Mouse (Mus musculus) MEL (cell line): Measurements from ENCODE around the gene Lbx2.

ENCODE experiments used
- CTCF ChIP-seq, 3 experiments: IDR thresholded peaks in 2 of 3; conservative IDR thresholded peaks in 1 of 3; 2 replicates each; pipeline ENCODE4 v1.5.1; 2011 to 2012; ENCODE audit warnings: low read length in 3 of 3, low read depth in 2 of 3, mild to moderate bottlenecking in 2 of 3, improper control_type of control experiment in 1 of 3, inconsistent platforms in 1 of 3, mixed read lengths in 1 of 3, moderate library complexity in 1 of 3; ENCODE audit not compliant: control insufficient read depth in 1 of 3, insufficient read depth in 1 of 3, poor library complexity in 1 of 3, severe bottlenecking in 1 of 3
- ELF1 ChIP-seq: IDR thresholded peaks from 2 replicates; pipeline ENCODE4 v1.6.1; 2014; ENCODE audit warnings: low read depth, mild to moderate bottlenecking, inconsistent platforms, low read length, improper control_type of control experiment, moderate library complexity
- EP300 ChIP-seq, 2 experiments: IDR thresholded peaks; 2 replicates each; pipeline ENCODE4 v1.6.1; 2011; ENCODE audit warnings: improper control_type of control experiment in 2 of 2, low read length in 2 of 2, low read depth in 1 of 2, mild to moderate bottlenecking in 1 of 2
- HCFC1 ChIP-seq: IDR thresholded peaks from 2 replicates; pipeline ENCODE4 v1.6.1; 2012; ENCODE audit warnings: low read depth, mild to moderate bottlenecking, inconsistent platforms, low read length, improper control_type of control experiment, moderate library complexity
- MAFK ChIP-seq: IDR thresholded peaks from 2 replicates; pipeline ENCODE4 v1.6.1; 2011; ENCODE audit warnings: low read depth, mild to moderate bottlenecking, low read length, improper control_type of control experiment, borderline replicate concordance
- MAX ChIP-seq: IDR thresholded peaks from 2 replicates; pipeline ENCODE4 v1.6.1; 2011; ENCODE audit warnings: low read length, improper control_type of control experiment
- MYB ChIP-seq: IDR thresholded peaks from 2 replicates; pipeline ENCODE4 v1.6.1; 2011; ENCODE audit warnings: mild to moderate bottlenecking, low read depth, low read length, improper control_type of control experiment
- POLR2AphosphoS2 ChIP-seq: IDR thresholded peaks from 2 replicates; pipeline ENCODE4 v1.6.1; 2011; ENCODE audit warnings: low read length, improper control_type of control experiment
- RAD21 ChIP-seq: IDR thresholded peaks from 2 replicates; pipeline ENCODE4 v1.6.1; 2011; ENCODE audit warnings: mild to moderate bottlenecking, low read depth, low read length, improper control_type of control experiment
- RCOR1 ChIP-seq: IDR thresholded peaks from 2 replicates; pipeline ENCODE4 v1.6.1; 2012; ENCODE audit warnings: low read depth, mild to moderate bottlenecking, inconsistent platforms, low read length, improper control_type of control experiment
- TAL1 ChIP-seq: IDR thresholded peaks from 2 replicates; pipeline ENCODE4 v1.6.1; 2012; ENCODE audit warnings: mild to moderate bottlenecking, inconsistent platforms, low read length, moderate library complexity, mixed read lengths
- ZMIZ1 ChIP-seq: IDR thresholded peaks from 2 replicates; pipeline ENCODE4 v1.6.1; 2012; ENCODE audit warnings: low read depth, mild to moderate bottlenecking, inconsistent platforms, low read length, improper control_type of control experiment, moderate library complexity
- ZNF384 ChIP-seq: IDR thresholded peaks from 2 replicates; pipeline ENCODE4 v1.6.1; 2012; ENCODE audit warnings: low read depth, mild to moderate bottlenecking, inconsistent platforms, low read length, improper control_type of control experiment

DNA sequence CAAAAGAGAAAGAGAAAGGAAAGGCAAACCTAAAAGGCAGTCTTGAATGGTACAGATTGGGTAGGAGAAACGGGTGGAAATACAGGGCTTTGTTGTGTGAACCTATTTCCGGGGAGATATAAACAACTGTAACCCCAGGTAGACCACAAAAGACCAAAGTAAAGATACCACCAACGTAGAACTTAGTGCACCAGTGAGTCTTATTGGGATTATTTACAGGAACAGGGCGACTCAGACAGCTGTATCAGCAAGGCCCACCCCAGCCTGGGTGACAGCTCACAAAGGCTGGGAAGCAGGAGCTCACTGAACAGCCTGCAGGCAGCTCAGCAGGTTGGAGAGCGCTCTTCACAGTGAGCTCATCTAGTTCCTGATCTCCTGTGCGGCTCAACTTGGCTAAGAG is 9.8 kb downstream of the Lbx2 start:
- no peak for TF ChIP-seq CTCF (IDR thresholded peaks at IDR 0.05 in 2 of 3, conservative IDR thresholded peaks at IDR 0.05 in 1 of 3; ENCODE audit: control insufficient read depth in 1 of 3, insufficient read depth in 1 of 3, low read depth in 2 of 3, low read length in 3 of 3, poor library complexity in 1 of 3, severe bottlenecking in 1 of 3)
- no peak for TF ChIP-seq HCFC1
- no peak for TF ChIP-seq MAFK
- no peak for TF ChIP-seq RAD21
- TF ChIP-seq MYB: no peak
- TF ChIP-seq RCOR1: no peak
- no peak for TF ChIP-seq ZNF384
- TF ChIP-seq ELF1: no peak
- TF ChIP-seq TAL1: no peak
- no peak for TF ChIP-seq ZMIZ1
- no peak for TF ChIP-seq MAX
- TF ChIP-seq POLR2AphosphoS2: no peak
- no peak for TF ChIP-seq EP300 (IDR thresholded peaks at IDR 0.05; ENCODE audit: low read depth in 1 of 2, low read length in 2 of 2)
